Mouse (Mus musculus): ENCODE data around the gene Sox5.
A peak's percentile ranks its signal among the peaks of the same experiment; 100 is the strongest.

Gene Sox5

GRCm38 (mm10) chr6:144477287-144478064, 304.3 kb downstream of the Sox5 start:
- no peak for DNase-seq

DNA sequence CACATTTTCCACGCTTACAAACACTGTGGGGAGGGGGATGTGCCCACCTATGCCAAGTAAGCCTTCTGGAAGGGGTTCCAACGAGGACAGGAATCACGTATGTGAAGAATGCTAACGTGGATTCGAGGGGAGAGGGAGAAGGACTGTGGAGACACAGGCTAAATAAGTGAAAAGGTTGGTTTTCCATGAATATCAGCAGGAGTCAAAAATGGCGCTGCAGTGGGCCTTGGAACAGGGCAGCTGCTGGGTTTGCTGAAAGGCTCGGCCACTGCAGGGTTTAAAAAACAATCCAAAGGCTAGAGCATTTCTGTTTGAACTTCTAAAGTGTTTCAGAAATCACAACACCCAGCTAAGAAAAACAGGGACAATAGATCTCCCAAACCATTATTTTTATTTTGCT, 308.3 kb downstream of the Sox5 start:
- no peak for DNase-seq

GRCm38 (mm10) chr6:144472089-144472900, 309.5 kb downstream of the Sox5 start:
- no peak for DNase-seq

DNA sequence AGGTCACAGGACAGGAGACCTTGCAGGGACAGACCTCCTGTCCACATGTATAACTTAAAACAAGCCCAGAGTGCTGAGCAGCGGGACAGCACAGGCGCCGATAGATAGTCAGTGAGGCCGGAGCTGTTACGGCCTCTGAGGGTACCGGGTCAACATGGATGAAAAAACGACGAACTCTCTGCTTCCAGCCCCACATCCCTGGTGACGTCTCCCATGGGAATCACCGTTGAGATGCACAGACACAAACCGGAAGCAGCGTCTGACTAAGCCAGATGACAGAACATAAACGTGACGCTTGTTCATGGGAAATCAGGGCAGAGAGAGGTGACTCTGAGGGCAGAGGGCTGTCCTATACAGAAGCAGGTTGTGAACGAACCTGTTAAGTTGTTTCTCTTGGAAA, 315.1 kb downstream of the Sox5 start:
- no peak for DNase-seq

DNA sequence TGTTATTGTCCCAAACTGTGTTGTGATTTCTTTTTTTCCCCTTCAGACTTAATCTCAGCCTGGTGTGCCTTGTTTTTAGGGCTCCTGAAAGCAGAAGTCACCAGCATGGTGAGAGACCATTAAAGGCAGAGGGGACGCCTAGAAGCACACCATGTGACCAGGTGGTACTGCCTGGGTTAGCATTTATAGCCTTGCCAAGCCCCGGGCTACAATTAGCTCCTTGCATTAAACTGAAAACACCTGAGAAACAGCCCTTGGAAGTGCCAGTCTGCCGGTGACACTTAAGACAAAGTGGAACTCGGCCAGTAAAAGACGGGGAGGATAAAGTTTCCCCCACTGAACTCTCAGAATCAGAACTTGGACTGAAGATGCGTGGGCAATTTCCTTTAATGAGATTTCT, 318.1 kb downstream of the Sox5 start:
- no peak for DNase-seq

- no peak for DNase-seq
Measured at GRCm38 (mm10) chr6:144463274-144463673, 318.5 kb downstream of the Sox5 start.

DNA sequence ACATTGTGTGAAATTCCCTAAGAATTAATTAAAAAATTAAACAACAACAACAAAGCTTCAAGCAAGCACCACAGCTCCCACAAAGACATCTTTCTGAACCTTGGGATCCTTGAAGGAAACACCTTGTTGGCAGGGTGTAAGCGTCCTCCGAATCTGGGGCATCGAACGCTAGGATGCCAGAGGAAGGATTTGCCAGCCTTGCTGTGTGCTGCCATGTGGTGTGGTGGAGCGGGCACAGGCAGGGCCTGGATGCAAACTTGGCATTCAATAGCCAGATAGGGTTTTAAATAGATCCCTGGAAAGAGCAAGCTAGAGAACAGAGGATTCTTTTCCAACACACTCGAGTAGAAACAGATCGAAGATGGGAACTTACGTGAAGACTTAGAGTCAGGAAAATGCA, 322.3 kb downstream of the Sox5 start:
- DNase-seq, result no peak

DNA sequence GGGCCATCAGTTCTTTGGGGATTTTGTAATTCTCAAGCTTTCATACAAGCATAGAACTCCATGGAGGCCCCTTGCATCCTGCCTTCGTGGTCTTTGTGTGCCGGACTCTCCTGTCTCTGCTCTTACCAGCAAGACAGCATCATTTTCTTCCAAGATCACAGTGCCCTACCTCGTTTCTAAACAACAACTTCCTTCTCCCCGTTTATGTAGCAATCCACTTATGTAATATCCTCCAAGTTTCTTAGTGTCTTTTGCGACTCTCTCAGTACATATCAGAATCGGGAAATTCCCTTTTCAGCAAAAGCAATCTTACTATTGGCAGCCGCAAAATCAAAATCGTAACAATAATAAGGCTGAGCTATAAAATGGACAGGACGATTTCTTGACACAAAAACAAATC, 324.3 kb downstream of the Sox5 start:
- no peak for DNase-seq

GRCm38 (mm10) chr6:144454291-144455276, 327.2 kb downstream of the Sox5 start:
- DNase-seq, result no peak

DNA sequence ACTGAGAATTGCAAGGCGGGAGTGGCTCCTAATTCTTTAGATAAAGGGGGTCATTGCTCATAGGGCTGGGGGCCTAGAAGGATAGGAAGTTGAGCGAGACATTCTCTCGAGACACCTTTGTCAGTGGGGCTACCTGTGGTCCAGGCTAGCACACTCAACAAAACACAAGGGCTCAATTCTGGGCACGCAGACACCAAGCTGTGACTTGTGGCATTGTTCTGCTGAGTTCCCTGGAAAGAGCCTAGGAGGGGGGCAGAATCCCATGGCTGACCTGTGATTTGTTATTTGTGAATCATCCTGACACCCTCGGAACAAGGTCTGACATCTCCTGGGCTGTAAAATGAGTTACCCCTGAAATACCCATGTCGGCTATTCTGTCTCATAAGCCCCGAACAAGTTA, 328.2 kb downstream of the Sox5 start:
- DNase-seq, result no peak

DNA sequence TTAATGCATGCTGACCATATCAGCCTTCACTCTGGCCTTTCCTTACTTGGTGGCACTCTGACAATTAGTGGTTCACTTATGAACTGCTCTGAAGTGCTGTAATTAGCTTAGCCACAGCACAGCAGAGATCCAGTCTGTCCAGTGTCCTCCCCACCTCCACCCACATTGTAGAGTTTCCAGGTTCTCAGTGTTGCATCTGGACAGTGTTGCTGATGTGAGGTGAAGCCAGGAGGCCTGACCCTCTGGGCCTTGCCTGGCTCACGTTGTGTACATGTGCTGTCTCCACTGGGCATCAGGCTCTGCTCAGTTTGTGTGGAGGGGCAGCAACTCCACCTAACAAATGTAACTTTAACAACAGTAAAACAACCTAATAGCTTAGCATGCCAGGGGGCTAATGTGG, 328.6 kb downstream of the Sox5 start:
- DNase-seq, result no peak

DNA sequence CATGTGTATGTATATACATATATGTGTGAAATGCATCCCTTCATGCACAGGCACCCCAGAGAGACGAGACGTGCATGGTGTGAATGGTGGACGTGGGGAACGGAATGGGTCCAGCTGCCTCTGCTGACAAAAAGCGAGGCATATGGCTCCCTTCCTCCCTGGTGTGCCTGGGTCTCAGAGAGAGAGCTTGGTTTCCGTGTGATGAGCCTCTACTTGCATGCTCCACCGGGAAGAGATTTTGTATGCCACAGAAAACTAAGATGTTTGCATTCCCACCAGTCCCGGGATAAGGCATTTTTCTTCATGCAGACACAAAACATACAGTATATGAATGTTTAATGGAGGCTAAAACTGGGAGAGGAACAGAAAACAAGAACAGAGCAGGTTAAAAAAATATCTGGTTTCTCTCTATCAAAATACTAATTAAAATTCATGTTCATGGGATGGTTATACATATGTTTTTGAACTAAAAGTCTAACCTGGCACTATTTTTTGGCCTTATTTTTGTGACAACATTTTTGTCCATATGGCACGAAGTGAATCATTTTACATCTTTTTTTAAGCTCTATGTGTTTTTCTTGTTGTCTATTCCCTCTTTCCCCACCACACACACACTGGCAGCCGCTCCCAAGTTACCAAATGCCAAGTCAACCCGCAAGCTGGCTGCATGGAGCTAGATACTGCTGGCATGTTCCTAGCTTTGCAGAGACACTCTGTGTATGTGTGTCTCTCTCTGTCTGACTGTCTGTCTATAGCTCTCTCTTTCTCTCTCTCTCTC, 329.4 kb downstream of the Sox5 start:
- no peak for DNase-seq

- DNase-seq, result no peak
Measured at GRCm38 (mm10) chr6:144451631-144452030, 330.1 kb downstream of the Sox5 start.

GRCm38 (mm10) chr6:144445761-144446373, 335.9 kb downstream of the Sox5 start:
- DNase-seq, result no peak

GRCm38 (mm10) chr6:144444367-144444766, 337.4 kb downstream of the Sox5 start:
- no peak for DNase-seq

DNA sequence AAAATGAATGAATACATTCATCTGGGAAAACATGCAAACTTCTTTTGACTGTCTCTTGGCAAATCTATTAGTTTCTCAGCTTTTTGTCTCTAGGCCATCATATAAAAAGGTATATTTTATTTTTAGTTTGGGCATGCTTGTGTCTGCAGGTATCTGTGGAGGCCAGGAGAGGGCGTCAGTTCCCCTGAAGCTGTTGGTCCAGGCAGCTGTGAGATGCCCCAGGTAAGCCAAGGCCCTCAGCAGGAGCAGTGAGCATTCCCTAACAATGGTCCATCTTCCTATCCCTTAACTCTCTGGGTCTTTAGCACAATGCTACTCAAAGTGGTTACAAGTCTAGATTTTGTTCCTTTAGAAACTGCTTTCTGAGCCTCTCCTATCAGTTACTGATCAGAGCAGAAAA, 338.1 kb downstream of the Sox5 start:
- no peak for DNase-seq

DNA sequence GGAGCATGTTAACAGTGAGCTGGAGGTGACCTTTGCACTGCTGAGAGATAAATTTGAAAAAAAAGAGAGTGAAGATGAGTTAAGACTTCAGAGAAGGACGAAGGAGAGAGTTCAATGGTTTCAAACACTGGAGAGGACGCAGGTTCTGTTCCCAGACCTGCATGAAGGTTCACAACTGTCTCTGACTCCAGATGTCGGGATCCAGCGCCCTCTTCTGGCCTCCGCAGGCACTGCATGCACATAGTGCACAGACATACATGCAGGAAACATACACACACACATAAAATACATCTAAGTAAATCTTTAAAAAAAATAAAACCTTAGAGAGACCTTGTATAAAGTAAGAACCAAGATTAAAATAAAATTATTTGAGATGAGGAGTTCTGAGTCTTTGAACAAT, 352.5 kb downstream of the Sox5 start:
- DNase-seq, result peak in 1 of 2 experiments; percentile 4

- no peak for DNase-seq
Measured at GRCm38 (mm10) chr6:144408030-144408429, 373.7 kb downstream of the Sox5 start.

DNA sequence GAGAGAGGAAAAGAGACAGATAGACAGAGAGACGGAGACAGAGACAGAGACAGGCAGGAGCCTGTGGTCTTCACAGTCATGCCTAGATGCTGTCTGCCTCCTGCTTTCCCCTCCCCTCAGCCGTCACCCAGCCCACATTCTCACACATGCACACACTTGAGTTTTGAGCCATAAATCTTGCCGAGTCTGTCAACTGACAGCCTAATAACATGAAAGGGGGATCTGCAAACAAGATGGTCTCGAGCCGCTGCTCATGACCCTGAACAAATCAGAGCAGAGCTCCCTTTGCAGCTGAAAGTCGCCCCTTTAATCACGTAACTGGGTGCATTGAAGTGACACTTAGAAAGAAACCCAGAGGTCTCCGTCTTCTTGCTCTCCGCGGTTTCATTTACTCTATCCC, 383.7 kb downstream of the Sox5 start:
- DNase-seq, result no peak

DNA sequence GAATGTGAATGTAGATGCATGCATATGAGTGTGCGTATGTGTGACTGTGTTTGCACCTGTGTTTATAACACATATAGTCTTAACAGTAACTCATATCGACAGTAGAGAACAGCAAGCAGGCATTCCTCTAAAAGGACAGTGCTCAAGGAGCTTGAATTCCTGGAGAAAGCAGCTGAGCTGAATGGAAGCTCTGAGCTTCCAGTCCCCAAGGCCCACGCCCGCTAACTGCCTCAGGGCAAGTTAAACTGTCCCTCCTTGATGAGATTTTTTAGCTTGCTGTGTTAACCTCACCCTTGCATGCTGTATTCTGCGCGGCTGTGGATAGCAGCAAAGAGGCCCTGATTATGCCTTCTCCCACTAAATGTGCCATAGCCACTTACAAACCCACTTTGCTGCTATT, 388.6 kb downstream of the Sox5 start:
- DNase-seq, result no peak

GRCm38 (mm10) chr6:144389333-144390054, 392.3 kb downstream of the Sox5 start:
- no peak for DNase-seq

All from B cell, adult 2 months (primary cell).